Mouse (Mus musculus): ENCODE data around the gene Clta. TPM values are rescaled to one million over a fixed set of nuclear protein-coding genes. Genes with fewer than 3 reads are reported as not detected.
A peak's percentile ranks its signal among the peaks of the same experiment; 100 is the strongest.

Gene Clta
- 288 and 367 TPM in 2 replicates for total RNA-seq (2017)

DNA sequence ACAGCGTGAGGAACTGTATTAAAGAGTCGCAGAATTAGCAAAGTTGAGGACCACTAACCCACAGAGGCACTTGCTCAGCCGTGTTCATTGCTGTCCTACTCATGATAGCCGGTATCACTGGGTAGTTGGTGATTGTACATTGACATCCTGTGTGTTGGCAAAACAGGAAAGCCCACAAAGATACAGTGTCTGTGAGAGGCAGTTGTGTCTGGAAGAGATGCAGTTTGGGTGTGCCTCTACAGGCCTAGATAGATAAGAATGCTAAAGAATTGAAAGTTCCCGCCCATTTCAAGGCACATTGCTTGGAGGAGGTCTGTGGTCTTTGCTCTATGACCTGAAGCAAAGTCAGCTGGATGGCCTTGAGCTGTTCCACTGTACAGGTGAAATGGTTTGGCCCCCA, at the start of gene Clta:
Gene Clta, plus strand, starts transcription at position 327 of the 400 bp plus-strand sequence.
- ATAC-seq (replicated peaks in 1 of 2; ENCODE audit: insufficient read depth in 1 of 2, low FRiP score in 2 of 2, low TSS enrichment in 1 of 2, low read depth in 1 of 2, poor library complexity in 2 of 2, severe bottlenecking in 2 of 2) = peak in 1 of 2 experiments; percentile 48; a peak in 1 of 4 replicates

DNA sequence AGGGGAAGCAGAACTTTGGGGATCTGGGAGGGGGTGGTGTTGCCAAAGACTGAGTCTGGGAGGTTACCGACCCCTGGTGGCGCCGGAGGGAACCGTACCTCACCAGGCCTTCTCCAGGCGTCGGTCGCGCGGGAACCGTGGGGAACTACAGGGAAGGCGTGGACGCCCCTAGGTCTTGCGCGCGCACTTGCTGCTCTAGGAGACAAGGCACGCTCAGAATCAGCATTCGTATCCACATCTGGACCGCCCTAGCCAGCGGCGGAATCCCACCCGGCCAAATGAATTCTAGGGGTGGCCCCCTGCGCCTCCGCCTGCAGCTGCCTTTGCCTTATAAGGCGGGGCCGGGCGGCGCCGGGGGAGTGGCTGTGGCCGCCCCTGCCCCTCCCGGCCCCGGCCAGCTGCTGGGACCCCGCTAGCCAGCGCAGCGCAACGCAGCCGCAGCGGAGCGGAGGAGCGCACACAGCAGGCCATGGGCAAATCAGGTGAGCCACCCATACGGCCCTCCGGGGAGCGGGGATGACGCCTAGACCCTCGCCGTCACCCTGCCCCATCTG, 46.9 kb upstream of the Clta start, which contains the start of gene Glipr2:
Gene Glipr2, plus strand, starts transcription at position 110 of the 554 bp plus-strand sequence.
- ATAC-seq (replicated peaks in 1 of 2; ENCODE audit: insufficient read depth in 1 of 2, low FRiP score in 2 of 2, low TSS enrichment in 1 of 2, low read depth in 1 of 2, poor library complexity in 2 of 2, severe bottlenecking in 2 of 2) = peak; percentile 77 to 91

DNA sequence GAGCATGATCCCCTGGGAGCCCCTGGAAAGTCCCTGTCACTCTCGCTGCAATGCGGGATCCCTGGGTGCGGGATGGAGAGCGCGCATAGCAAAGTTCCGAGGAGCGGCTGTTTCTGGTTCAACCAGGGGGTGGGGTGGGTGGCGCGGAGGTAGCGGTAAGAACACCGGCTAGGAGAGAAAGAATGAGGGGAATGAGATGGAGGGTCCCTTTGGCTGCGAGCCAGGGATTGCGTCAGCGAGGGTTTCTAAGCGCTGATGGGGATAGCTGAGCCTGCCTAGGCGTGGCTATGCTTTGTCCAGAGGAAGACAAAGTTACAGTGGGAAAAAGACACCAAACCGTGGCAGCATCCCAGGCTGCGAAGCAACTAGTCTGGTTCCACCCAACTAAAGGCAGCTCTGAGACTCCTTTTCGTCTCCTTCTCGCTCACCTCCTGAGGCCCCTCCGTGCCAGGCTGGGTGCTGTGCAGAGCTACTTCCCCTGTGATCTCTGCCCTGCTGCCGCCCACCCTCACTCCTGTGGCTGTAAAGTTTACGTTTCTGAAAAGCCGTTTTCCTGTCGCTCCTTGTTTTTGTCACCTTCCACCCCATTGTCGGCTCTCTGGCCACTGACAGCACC, 46.3 kb upstream of the Clta start:
- peak in 1 of 2 experiments; percentile 19; a peak in 1 of 4 replicates for ATAC-seq (replicated peaks in 1 of 2; ENCODE audit: insufficient read depth in 1 of 2, low FRiP score in 2 of 2, low TSS enrichment in 1 of 2, low read depth in 1 of 2, poor library complexity in 2 of 2, severe bottlenecking in 2 of 2)

DNA sequence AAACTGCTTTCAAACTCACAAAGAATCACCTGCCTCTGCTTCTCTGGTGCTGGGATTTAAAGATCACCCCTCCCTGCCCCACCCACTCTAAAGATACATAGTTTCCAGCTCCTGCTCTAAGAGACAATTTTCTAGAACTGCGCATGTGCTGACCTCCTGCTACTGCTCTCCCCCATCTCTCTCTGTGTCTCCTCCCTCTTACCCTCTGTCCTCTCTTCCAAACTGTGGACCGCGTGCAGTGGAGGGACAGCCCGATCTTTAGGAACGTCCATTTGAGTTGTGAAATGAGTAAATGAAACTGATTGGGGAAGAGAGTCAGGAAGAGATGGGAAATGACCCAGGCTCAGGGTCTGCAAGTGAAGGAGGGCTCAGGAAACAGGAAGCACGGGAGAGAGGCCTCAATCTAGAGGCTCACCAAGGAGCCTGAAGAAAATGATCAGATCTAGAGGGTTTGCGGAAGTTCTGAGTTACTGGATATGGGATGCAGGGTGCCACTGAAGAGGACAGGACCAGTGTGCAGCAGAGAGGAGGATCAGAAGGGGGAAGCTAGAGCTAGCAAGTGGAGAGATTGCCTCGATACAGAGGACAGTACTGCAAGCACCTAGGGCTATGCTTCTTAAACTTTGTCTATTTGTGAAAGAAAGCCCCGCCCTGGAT, 44.6 kb upstream of the Clta start:
- peak in 1 of 2 experiments; percentile 22; a peak in 1 of 4 replicates for ATAC-seq (replicated peaks in 1 of 2; ENCODE audit: insufficient read depth in 1 of 2, low FRiP score in 2 of 2, low TSS enrichment in 1 of 2, low read depth in 1 of 2, poor library complexity in 2 of 2, severe bottlenecking in 2 of 2)

DNA sequence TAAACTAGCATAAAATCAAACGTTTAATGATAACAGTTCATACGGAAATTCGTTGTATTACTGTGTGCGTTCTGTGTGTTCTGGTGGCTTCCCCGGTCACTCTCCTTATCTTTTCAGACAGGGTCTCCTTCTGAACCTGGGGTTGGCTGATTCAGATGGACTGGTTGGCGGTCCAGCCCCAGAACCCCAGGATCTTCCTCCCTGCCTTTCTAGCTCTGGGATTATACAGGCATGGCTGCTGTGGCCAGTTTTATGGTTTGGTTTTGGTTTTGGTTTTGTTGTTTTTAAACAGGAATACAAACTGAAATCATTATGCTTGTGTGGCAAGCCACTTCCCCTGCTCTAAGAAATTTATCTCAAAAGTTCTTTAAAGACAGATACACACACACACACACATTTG, 44.0 kb upstream of the Clta start:
- ATAC-seq (replicated peaks in 1 of 2; ENCODE audit: insufficient read depth in 1 of 2, low FRiP score in 2 of 2, low TSS enrichment in 1 of 2, low read depth in 1 of 2, poor library complexity in 2 of 2, severe bottlenecking in 2 of 2) = no peak

DNA sequence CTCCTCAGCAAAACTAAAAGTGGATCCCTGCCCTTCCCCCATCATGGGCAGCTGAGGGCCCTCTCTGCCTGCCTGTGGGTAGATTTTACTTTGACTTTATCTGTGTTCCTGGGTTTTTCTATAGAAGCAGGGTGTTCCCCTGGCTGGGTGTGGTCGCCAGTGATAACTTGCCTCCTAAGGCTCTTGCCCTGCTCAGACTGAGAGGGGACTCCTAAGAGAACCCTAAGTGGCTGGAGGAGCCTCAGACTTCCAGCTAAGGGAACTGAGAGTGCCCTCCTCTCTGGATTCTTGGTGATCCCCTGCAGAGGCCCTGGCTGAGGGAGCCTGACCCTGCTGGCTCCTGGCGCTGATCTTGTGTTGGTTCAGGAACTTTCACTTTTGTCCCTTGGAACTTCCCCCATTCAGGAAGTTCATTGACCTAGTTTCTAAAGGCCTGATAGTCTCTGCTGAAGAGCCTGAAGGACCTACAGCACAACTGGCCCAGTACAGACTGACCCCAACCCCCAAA, 39.9 kb upstream of the Clta start:
- ATAC-seq (replicated peaks in 1 of 2; ENCODE audit: insufficient read depth in 1 of 2, low FRiP score in 2 of 2, low TSS enrichment in 1 of 2, low read depth in 1 of 2, poor library complexity in 2 of 2, severe bottlenecking in 2 of 2) = no peak

DNA sequence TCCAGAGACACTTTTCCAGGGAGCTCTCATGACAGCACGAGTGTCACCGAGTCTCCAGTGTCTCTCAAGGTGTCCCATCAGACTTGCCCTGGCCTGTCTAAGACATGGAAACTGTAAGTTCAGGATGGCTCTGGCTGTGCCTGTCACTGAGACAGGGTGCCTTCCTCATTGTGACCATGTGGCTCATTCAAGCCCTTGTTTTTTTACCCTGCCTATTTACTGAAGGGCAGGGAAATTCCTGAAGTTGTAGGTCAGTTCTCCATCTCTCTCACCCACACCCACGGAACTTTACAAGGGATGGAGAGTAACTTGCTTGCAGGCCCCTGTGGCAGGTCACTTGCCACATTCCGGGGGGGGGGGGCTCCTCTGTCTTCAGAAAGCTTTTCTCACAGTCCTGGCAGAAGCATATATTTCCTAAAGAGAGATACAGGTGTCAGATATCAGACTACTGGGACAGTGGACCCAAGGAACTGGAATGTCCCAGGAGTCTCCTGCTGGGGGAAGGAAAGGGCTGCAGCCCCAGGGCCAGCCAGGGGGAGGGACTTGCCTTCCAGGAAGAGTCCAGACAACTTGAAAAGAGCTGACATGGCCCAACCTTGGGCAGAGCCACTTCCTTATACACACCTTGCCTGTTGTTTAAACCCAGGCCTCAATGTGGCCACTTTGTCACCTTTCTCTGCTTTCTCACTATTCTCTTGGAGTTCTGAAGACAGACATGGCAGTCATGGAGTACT, 39.1 kb upstream of the Clta start:
- peak in 1 of 2 experiments; percentile 57; a peak in 1 of 4 replicates for ATAC-seq (replicated peaks in 1 of 2; ENCODE audit: insufficient read depth in 1 of 2, low FRiP score in 2 of 2, low TSS enrichment in 1 of 2, low read depth in 1 of 2, poor library complexity in 2 of 2, severe bottlenecking in 2 of 2)

DNA sequence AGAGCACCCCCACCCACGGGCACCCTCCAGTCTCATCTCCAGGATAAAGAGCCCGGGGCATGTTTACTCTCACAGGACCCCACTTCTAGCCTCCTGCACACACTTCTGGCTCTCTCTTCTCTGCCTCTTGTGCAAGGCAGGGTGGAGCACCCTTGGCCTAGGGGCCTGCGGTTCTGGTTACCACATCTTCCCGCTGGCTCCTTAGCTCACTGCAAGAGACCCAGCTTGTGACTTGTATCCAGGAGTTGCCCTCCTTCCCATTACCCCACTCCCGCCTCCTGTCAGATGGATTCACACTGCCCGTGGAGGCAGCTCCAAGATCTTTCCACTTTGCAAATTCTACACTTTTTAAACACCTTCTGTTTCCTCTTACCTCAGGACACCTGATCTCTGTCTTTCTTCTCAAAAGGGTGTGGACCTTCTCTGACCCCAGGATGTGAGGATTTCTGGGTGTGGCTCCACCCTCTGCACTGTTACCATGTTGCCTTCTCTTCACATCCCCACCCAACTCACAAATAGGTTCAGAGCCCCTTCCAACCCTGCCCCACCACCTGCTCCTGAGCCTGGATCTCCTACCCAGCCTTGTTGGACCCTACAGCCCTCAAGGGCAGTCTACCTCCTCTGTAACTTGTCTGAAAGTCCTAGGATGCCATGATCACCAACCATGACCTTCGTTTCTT, 38.3 kb upstream of the Clta start:
- peak; percentile 39 to 56; a peak in 2 of 4 replicates for ATAC-seq (replicated peaks in 1 of 2; ENCODE audit: insufficient read depth in 1 of 2, low FRiP score in 2 of 2, low TSS enrichment in 1 of 2, low read depth in 1 of 2, poor library complexity in 2 of 2, severe bottlenecking in 2 of 2)

DNA sequence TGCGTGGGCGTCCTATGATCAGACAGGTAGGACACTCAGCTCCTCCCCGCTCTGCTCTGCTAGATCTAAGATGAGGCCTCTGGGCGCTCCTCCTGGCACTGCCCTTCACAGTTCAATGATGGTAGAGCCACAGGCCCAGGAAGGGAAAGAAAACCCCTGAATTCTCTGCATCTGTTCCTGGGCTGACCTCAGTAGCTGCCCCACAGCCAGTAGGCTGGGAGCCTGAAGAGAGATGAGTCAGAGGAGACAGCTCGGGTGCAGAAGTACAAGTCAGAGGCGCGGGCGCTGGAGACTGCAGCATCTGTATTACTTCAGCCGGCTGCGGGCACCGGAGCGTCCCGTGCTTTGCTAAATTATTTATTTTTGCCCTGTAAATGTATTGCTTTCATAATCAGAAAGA, 35.6 kb upstream of the Clta start:
- no peak for ATAC-seq (replicated peaks in 1 of 2; ENCODE audit: insufficient read depth in 1 of 2, low FRiP score in 2 of 2, low TSS enrichment in 1 of 2, low read depth in 1 of 2, poor library complexity in 2 of 2, severe bottlenecking in 2 of 2)

DNA sequence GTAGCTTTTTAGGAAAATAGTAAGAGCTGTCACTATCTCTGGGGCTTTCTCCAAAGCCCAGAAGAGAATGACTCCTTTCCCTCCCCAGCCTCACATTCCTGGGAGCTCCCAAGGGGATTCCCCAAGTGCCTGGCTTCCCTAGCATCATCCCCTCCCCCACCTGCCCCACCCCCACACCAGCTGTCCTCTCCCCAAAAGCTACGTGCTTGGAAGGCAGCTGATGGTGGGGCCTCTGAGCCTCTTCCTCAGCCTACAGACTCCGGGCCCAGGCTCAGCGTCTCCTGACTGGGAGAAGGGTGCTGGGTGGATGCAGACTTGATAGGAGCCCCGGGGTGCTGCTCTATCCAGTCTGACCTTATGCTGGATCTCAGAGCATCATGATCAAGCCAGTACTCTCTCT, 34.9 kb upstream of the Clta start:
- ATAC-seq (replicated peaks in 1 of 2; ENCODE audit: insufficient read depth in 1 of 2, low FRiP score in 2 of 2, low TSS enrichment in 1 of 2, low read depth in 1 of 2, poor library complexity in 2 of 2, severe bottlenecking in 2 of 2) = no peak

DNA sequence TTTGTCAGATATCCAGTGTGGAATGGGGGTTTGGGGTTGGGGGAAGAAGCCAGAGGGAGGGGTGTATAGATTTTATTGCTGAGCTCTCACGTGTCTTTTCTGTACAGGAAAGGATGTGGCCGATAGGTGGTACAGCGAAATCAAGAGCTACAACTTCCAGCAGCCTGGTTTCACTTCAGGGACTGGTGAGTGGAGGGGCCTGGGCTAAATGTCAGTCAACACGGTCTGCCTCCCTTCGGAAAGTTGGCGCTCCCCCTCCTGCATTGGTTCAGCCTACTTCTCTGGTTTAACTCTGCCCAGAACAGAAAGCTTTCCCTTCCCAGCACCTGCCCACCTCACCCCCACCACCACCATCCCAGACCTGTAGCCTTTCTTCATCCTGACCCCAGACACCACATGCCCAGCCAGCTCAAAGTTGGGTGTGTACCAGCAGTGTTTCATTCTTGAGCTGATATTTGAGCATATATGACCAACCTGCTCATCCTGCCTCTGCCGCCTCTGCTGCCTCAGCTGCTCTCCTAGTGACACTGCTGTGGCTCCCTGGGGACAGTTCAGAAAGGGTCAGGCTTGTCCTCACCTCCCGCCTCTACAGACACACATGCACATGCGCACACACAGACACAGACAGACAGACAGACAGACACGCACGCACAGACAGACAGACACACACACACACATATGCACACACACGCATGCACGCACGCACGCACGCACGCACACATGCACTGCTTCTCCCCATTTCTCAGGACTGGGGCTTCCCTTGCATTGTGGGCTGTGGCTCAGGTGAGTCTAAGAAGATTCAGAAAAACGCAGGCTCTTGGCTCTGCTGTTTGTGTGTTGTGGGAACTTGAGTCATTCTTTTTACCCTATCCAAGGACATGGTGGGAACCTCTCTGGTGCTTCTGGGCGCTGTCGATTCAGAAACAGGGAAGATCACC, 33.6 kb upstream of the Clta start:
- ATAC-seq (replicated peaks in 1 of 2; ENCODE audit: insufficient read depth in 1 of 2, low FRiP score in 2 of 2, low TSS enrichment in 1 of 2, low read depth in 1 of 2, poor library complexity in 2 of 2, severe bottlenecking in 2 of 2) = no peak

DNA sequence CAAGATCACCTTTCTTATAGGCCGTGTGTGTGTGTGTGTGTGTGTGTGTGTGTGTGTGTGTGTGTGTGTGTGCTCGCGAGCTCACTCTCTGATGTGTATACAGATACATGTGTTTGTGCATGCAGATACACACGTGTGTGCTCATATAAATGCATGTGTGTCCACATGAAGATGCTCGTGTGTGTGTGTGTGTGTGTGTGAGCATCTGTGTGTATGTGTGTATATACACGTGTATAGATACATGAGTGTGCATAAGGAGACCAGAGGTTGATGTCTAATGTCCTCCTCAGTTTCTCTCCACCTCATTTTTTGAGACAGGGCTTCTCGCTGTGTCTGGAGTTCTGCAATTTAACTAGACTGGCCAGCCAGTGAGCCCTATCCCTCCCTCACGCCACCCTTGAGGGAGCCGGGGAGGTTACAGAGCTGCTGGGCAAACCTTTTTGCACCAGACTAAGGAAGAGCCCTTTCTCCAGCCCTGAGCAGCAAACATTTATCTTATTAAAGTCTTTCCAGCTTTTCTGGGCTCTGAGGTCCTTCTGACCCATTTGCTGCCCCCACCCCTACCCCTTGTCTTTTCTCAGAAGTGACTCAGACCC, 32.6 kb upstream of the Clta start:
- 0 out of 4 replicates have a peak, but pooled peaks of 1 of the 2 experiments have one; percentile 1 for ATAC-seq (replicated peaks in 1 of 2; ENCODE audit: insufficient read depth in 1 of 2, low FRiP score in 2 of 2, low TSS enrichment in 1 of 2, low read depth in 1 of 2, poor library complexity in 2 of 2, severe bottlenecking in 2 of 2)

DNA sequence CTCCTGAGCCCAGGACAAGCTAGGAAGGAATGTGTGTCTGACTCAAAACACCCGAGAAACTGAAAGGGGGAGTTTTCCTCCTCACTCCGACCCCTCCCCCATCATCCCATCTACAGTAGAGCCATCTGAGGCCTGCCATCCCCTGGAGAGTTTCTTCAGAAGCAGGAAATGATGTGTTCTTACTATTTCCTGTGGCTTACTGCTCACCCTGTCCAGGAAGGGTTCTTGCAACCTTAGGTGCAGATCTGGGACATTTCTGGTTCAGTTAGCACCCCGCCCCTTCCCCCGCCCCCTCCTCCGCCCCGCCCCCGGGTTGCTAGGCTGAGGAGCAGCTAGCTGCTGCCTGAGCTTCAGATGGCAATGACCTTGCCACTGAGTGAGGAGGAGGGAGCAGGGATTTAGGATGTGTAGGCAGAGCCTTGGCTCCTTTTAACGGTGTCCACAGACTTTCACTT, 32.1 kb upstream of the Clta start:
- ATAC-seq (replicated peaks in 1 of 2; ENCODE audit: insufficient read depth in 1 of 2, low FRiP score in 2 of 2, low TSS enrichment in 1 of 2, low read depth in 1 of 2, poor library complexity in 2 of 2, severe bottlenecking in 2 of 2) = peak; percentile 80 to 91

DNA sequence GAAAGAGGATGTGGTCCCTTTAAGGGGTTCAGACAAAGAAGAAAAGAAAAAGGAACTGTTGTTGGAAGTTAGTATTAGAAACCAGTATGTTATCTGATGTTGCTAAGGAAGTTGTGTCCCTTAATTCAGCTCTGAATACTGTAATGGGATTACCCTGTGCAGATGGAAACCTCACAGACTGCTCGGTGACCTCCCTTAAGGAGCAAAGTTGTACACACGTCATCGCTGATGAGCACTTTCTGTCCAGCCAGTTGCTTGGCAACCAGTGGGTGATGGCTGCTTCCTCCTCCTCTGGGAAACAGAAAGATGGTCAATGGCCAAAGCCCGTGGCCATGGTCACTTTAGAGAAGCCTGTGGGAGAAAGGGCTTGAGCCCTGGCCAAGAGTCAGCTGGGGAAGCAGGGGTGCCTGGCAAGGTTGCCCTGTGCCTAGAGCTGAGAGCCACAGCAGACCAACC, 30.7 kb upstream of the Clta start:
- ATAC-seq (replicated peaks in 1 of 2; ENCODE audit: insufficient read depth in 1 of 2, low FRiP score in 2 of 2, low TSS enrichment in 1 of 2, low read depth in 1 of 2, poor library complexity in 2 of 2, severe bottlenecking in 2 of 2) = peak; percentile 75 to 80

DNA sequence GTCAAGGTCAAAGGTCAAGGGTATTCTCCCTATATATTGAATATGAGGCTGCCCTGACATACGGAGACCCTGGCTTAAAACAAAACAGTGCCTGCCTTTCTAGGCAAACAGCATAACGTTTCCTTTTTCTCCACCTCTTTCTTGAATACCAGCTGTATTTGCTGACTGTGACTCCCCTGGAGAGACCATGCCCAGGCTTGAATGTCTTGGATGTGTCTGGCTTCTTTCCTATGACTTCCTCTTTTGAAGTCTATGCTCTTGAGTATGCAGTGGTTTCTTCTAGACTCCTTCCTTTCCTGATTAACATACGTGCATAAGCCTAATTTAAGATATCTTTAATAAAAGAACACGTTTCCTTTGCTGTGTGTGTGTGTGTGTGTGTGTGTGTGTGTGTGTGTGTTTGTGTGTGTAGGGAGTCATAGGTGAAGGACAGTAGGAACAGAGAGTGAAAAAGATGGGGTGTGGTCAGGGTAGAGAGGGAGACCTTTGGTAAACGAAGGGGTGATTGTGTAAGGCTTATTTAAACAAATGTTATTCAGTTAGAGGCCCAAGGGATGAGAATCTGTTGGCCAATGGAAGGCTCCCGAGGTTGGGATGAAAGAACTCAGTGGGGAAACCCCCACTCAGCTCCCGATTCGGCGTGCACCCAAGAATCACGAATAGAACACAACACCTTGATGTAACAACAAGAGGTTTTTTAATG, 29.2 kb upstream of the Clta start:
- ATAC-seq (replicated peaks in 1 of 2; ENCODE audit: insufficient read depth in 1 of 2, low FRiP score in 2 of 2, low TSS enrichment in 1 of 2, low read depth in 1 of 2, poor library complexity in 2 of 2, severe bottlenecking in 2 of 2) = peak in 1 of 2 experiments; percentile 43; a peak in 1 of 4 replicates
